ENCODE assay signal across 7 mouse cellular contexts in the genomic region with DNA sequence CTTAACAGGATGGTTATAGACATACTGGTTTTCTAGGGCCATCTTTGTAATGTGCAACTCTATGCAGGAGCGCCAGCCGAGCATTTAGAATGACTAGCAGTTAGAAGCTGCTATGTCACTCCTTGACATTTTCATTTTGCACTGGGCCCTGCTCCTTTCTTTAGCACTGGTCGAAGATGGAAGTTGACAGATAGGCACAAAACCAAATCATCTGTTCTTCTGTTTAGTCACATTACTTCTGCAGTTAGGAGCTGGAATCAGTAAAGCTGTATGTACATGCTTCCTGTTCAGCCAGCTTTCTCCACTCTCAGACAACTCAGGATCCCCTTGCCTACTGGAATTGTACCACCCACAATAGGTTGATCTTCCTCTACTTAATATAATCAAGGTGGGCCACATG. TPM values are rescaled to one million over a fixed set of nuclear protein-coding genes. Genes with fewer than 3 reads are reported as not detected.
DNase-seq lines count a peak whose midpoint lies in the region; ATAC-seq and TF ChIP-seq lines count a peak whose summit lies in the region.

No protein-coding gene starts in this region.

- no peaks in the 10 kb centered on the region for H3K4me1 ChIP-seq in lung, embryonic 14.5 days (ENCODE audit: insufficient read depth)
- no peaks in the 10 kb centered on the region for H3K4me1 ChIP-seq in embryonic fibroblast, embryonic 13.5 days (ENCODE audit: control insufficient read depth, insufficient read depth, low read length)
- peaks cover 8% of the 10 kb centered on the region for H3K4me1 ChIP-seq in limb, embryonic 14.5 days (ENCODE audit: control insufficient read depth, insufficient read depth, low read length)
- H3K4me1 ChIP-seq in neural tube, embryonic 15.5 days, result peaks cover 13% of the 10 kb centered on the region

- H3K9me3 ChIP-seq in lung, embryonic 14.5 days (ENCODE audit: low read depth, low read length), result no peaks in the 10 kb centered on the region
- no peaks in the 10 kb centered on the region for H3K9me3 ChIP-seq in limb, embryonic 14.5 days (ENCODE audit: control insufficient read depth, low read length)
- H3K9me3 ChIP-seq in neural tube, embryonic 15.5 days (replicated peaks), result no peaks in the 10 kb centered on the region

- 83% methylated on average over 3 of the region's 3 CpGs for WGBS in lung, embryonic 14.5 days
- WGBS in limb, embryonic 14.5 days, result 90% methylated on average over 3 of the region's 3 CpGs
- 90% methylated on average over 3 of the region's 3 CpGs for WGBS in neural tube, embryonic 15.5 days

- TF ChIP-seq POLR2A in embryonic fibroblast, embryonic 13.5 days (IDR thresholded peaks at IDR 0.05; ENCODE audit: low read depth, low read length), result no peak
- TF ChIP-seq POLR2A in limb, embryonic 14.5 days (IDR thresholded peaks at IDR 0.05; ENCODE audit: borderline replicate concordance, extremely low read depth, insufficient read depth, insufficient read length), result no peak

- no peak overlapping the region for H3K27ac ChIP-seq in lung, embryonic 14.5 days (ENCODE audit: low read depth)
- no peak overlapping the region for H3K27ac ChIP-seq in embryonic fibroblast, embryonic 13.5 days (ENCODE audit: insufficient read depth, low read length)
- no peak overlapping the region for H3K27ac ChIP-seq in limb, embryonic 14.5 days (replicated peaks; ENCODE audit: low read depth, low read length)
- H3K27ac ChIP-seq in neural tube, embryonic 15.5 days (replicated peaks), result no peak overlapping the region

- peak overlapping the region; percentile 66 for H3K4me2 ChIP-seq in lung, embryonic 14.5 days
- H3K4me2 ChIP-seq in limb, embryonic 14.5 days (replicated peaks; ENCODE audit: low read depth, low read length, severe bottlenecking), result peak overlapping the region; percentile 54; the same call in 1 of the 2 replicates
- H3K4me2 ChIP-seq in neural tube, embryonic 15.5 days, result peak overlapping the region; percentile 55

- H3K27me3 ChIP-seq in lung, embryonic 14.5 days (ENCODE audit: insufficient read depth, low read length), result no peaks in the 10 kb centered on the region
- H3K27me3 ChIP-seq in limb, embryonic 14.5 days (ENCODE audit: control insufficient read depth, insufficient read depth, low read length), result no peaks in the 10 kb centered on the region
- no peaks in the 10 kb centered on the region for H3K27me3 ChIP-seq in neural tube, embryonic 15.5 days (replicated peaks)

- H3K36me3 ChIP-seq in lung, embryonic 14.5 days (ENCODE audit: insufficient read depth), result peaks cover 23% of the 10 kb centered on the region; the same call in 1 of the 2 replicates
- peaks cover 14% of the 10 kb centered on the region for H3K36me3 ChIP-seq in limb, embryonic 14.5 days (ENCODE audit: control insufficient read depth, insufficient read depth, low read length)
- H3K36me3 ChIP-seq in neural tube, embryonic 15.5 days, result peaks cover 11% of the 10 kb centered on the region

- H3K9ac ChIP-seq in lung, embryonic 14.5 days, result no peak overlapping the region
- no peak overlapping the region for H3K9ac ChIP-seq in limb, embryonic 14.5 days (ENCODE audit: low read depth, low read length, severe bottlenecking)
- H3K9ac ChIP-seq in neural tube, embryonic 15.5 days (replicated peaks), result no peak overlapping the region

- peak; percentile 5 for DNase-seq in lung, embryonic 14.5 days
- DNase-seq in lung, postnatal 14 days, result no peak
- DNase-seq in limb, embryonic 14.5 days (ENCODE audit: low spot score), result no peak
- no peak for DNase-seq in thymus, postnatal 0 days (ENCODE audit: low spot score)
- no peak for DNase-seq in thymus, postnatal 14 days

- ATAC-seq in lung, embryonic 14.5 days (ENCODE audit: insufficient read depth), result no peak
- ATAC-seq in limb, embryonic 14.5 days (ENCODE audit: low FRiP score, low read depth), result no peak
- no peak for ATAC-seq in neural tube, embryonic 15.5 days (ENCODE audit: low FRiP score)

- 0 out of 2 replicates have a peak overlapping the region, but pooled peaks have one; percentile 4 for H3K4me3 ChIP-seq in lung, embryonic 14.5 days (ENCODE audit: low read depth, low read length)
- peak overlapping the region; percentile 11; the same call in 1 of the 2 replicates for H3K4me3 ChIP-seq in embryonic fibroblast, embryonic 13.5 days (ENCODE audit: insufficient read depth, low read length)
- H3K4me3 ChIP-seq in limb, embryonic 14.5 days (replicated peaks; ENCODE audit: low read length), result no peak overlapping the region
- no peak overlapping the region for H3K4me3 ChIP-seq in neural tube, embryonic 15.5 days (replicated peaks)

- no peak for TF ChIP-seq CTCF in lung, embryonic 14.5 days (IDR thresholded peaks at IDR 0.05; ENCODE audit: low read depth)
- TF ChIP-seq CTCF in embryonic fibroblast, embryonic 13.5 days (IDR thresholded peaks at IDR 0.05; ENCODE audit: borderline replicate concordance, insufficient read depth, low read length), result no peak

RNA-seq across cellular contexts. Expression of a gene that starts 1.6 kb away (rescaled TPM):
- 29.6 and 30.3 TPM in 2 replicates for polyA plus RNA-seq in lung, embryonic 14.5 days (2014; fragmentation: Nextera tagmentation; extraction: Ambion mirVana)
- polyA plus RNA-seq in embryonic fibroblast, embryonic 13.5 days (2011; ENCODE audit: insufficient read length, low read depth, missing spikeins), result 20.2 and 23.8 TPM in 2 replicates
- 11.6 and 14.4 TPM in 2 replicates for polyA plus RNA-seq in limb, embryonic 14.5 days (2012; rRNA removed)
- polyA plus RNA-seq in limb, embryonic 14.5 days (2014; fragmentation: Nextera tagmentation; extraction: Ambion mirVana), result 26.0 and 26.1 TPM in 2 replicates
- polyA plus RNA-seq in neural tube, embryonic 15.5 days (2015; fragmentation: Nextera tagmentation; extraction: Ambion mirVana), result 22.2 and 24.1 TPM in 2 replicates
- 28.6 and 29.6 TPM in 2 replicates for polyA plus RNA-seq in thymus, postnatal 0 days (2015; fragmentation: Nextera tagmentation; extraction: Ambion mirVana)

RNA-seq across cellular contexts. Expression of a gene that starts 18.2 kb away (rescaled TPM):
- 0.95 and 1.3 TPM in 2 replicates for polyA plus RNA-seq in lung, embryonic 14.5 days (2014; fragmentation: Nextera tagmentation; extraction: Ambion mirVana)
- polyA plus RNA-seq in embryonic fibroblast, embryonic 13.5 days (2011; ENCODE audit: insufficient read length, low read depth, missing spikeins), result 1.5 and 1.6 TPM in 2 replicates
- polyA plus RNA-seq in limb, embryonic 14.5 days (2012; rRNA removed), result 0.49 and 0.50 TPM in 2 replicates
- 0.28 and 0.30 TPM in 2 replicates for polyA plus RNA-seq in limb, embryonic 14.5 days (2014; fragmentation: Nextera tagmentation; extraction: Ambion mirVana)
- polyA plus RNA-seq in neural tube, embryonic 15.5 days (2015; fragmentation: Nextera tagmentation; extraction: Ambion mirVana), result 4.6 and 4.7 TPM in 2 replicates
- 0.03 TPM in 1 of 2 replicates, not detected in the other for polyA plus RNA-seq in thymus, postnatal 0 days (2015; fragmentation: Nextera tagmentation; extraction: Ambion mirVana)

RNA-seq across cellular contexts. Expression of a gene that starts 48.3 kb away (rescaled TPM):
- 177 and 191 TPM in 2 replicates for polyA plus RNA-seq in lung, embryonic 14.5 days (2014; fragmentation: Nextera tagmentation; extraction: Ambion mirVana)
- polyA plus RNA-seq in embryonic fibroblast, embryonic 13.5 days (2011; ENCODE audit: insufficient read length, low read depth, missing spikeins), result 63.9 and 77.1 TPM in 2 replicates
- 47.1 and 79.3 TPM in 2 replicates for polyA plus RNA-seq in limb, embryonic 14.5 days (2012; rRNA removed)
- polyA plus RNA-seq in limb, embryonic 14.5 days (2014; fragmentation: Nextera tagmentation; extraction: Ambion mirVana), result 131 and 136 TPM in 2 replicates
- polyA plus RNA-seq in neural tube, embryonic 15.5 days (2015; fragmentation: Nextera tagmentation; extraction: Ambion mirVana), result 49.3 and 70.9 TPM in 2 replicates
- 318 and 330 TPM in 2 replicates for polyA plus RNA-seq in thymus, postnatal 0 days (2015; fragmentation: Nextera tagmentation; extraction: Ambion mirVana)

RNA-seq across cellular contexts. Expression of a gene that starts 48.4 kb away (rescaled TPM):
- polyA plus RNA-seq in lung, embryonic 14.5 days (2014; fragmentation: Nextera tagmentation; extraction: Ambion mirVana), result 21.1 and 21.7 TPM in 2 replicates
- polyA plus RNA-seq in embryonic fibroblast, embryonic 13.5 days (2011; ENCODE audit: insufficient read length, low read depth, missing spikeins), result 8.8 and 10.0 TPM in 2 replicates
- polyA plus RNA-seq in limb, embryonic 14.5 days (2012; rRNA removed), result 10.7 and 10.9 TPM in 2 replicates
- polyA plus RNA-seq in limb, embryonic 14.5 days (2014; fragmentation: Nextera tagmentation; extraction: Ambion mirVana), result 16.3 and 16.6 TPM in 2 replicates
- polyA plus RNA-seq in neural tube, embryonic 15.5 days (2015; fragmentation: Nextera tagmentation; extraction: Ambion mirVana), result 52.2 and 62.2 TPM in 2 replicates
- polyA plus RNA-seq in thymus, postnatal 0 days (2015; fragmentation: Nextera tagmentation; extraction: Ambion mirVana), result 22.8 and 23.8 TPM in 2 replicates

RNA-seq across cellular contexts. Expression of a gene that starts 48.6 kb away (rescaled TPM):
- 6.7 and 9.8 TPM in 2 replicates for polyA plus RNA-seq in lung, embryonic 14.5 days (2014; fragmentation: Nextera tagmentation; extraction: Ambion mirVana)
- polyA plus RNA-seq in embryonic fibroblast, embryonic 13.5 days (2011; ENCODE audit: insufficient read length, low read depth, missing spikeins), result 5.1 and 5.4 TPM in 2 replicates
- polyA plus RNA-seq in limb, embryonic 14.5 days (2012; rRNA removed), result 14.7 and 15.5 TPM in 2 replicates
- 8.0 and 8.7 TPM in 2 replicates for polyA plus RNA-seq in limb, embryonic 14.5 days (2014; fragmentation: Nextera tagmentation; extraction: Ambion mirVana)
- 9.4 and 9.6 TPM in 2 replicates for polyA plus RNA-seq in neural tube, embryonic 15.5 days (2015; fragmentation: Nextera tagmentation; extraction: Ambion mirVana)
- 27.6 and 29.5 TPM in 2 replicates for polyA plus RNA-seq in thymus, postnatal 0 days (2015; fragmentation: Nextera tagmentation; extraction: Ambion mirVana)

Comparison
In these comparisons a context has a peak if more than half of its experiments do, and no peak if none do; other contexts are left out.
1. H3K4me3 ChIP-seq: peak in lung, embryonic 14.5 days (single experiment) and embryonic fibroblast, embryonic 13.5 days (single experiment); none in limb, embryonic 14.5 days (single experiment) and neural tube, embryonic 15.5 days (single experiment).
2. Peak in every context shown above with its lines, with median percentiles within 50 percentile points of each other: H3K4me2 ChIP-seq.